Mouse (Mus musculus) WW6 (cell line): Measurements from ENCODE around the gene Gm13289.
"Not testable (repeated sequence)": the region's sequence is repeated elsewhere in the genome, so short reads cannot be mapped to it uniquely, and the experiment has no call there.

ENCODE experiments used
- DNase-seq: peaks from one replicate; pipeline ENCODE4 v3.0.0-alpha.2; 2013; ENCODE audit warnings: low read depth, low spot score

Gene Gm13289

GRCm38 (mm10) chr4:88776622-88777021 is at the start of gene Gm13289:
Gene Gm13289 (plus strand): TSS chr4:88776922.
- DNase-seq: not testable (repeated sequence)

GRCm38 (mm10) chr4:88727324-88727723 is 49.4 kb upstream of the Gm13289 start:
- DNase-seq: no peak

DNA sequence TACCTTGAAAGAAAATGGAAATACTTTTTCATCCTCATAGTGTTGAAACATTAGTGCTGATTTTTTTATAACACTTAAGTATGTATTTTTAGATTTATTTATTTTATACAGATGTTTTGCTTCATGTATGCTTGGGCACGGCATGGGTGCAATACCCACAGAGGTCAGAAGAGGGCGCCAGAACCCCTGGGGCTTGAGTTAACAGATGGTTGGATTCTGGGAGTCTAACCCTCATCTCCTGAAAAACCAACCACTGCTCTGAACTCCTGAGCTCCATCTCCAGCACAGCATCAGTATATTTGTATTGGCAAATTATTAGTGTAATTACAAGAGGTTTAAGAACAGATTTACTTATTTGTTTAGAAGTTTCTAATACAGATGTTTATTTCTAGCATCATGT is 38.2 kb upstream of the Gm13289 start:
- no peak for DNase-seq

DNA sequence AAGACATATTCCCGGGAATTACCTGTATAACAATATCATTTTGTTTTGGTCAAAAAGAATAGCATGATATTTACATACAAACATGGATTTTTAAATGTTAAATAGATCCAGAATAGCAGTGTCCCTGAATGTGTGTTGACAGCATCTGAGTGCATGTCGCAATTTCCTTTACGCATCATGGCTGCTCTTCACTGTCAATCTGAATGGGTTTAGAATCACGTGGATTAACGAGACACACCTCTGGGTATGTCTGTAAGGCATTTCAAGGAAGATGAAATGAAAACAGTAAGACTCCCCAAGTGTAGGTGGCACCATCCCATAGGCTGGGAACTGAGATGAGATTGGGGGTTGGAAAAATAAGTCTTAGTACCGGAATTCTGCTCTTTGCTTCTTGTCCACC is 37.7 kb upstream of the Gm13289 start:
- DNase-seq: no peak

GRCm38 (mm10) chr4:88741426-88741825 is 35.3 kb upstream of the Gm13289 start:
- no peak for DNase-seq

DNA sequence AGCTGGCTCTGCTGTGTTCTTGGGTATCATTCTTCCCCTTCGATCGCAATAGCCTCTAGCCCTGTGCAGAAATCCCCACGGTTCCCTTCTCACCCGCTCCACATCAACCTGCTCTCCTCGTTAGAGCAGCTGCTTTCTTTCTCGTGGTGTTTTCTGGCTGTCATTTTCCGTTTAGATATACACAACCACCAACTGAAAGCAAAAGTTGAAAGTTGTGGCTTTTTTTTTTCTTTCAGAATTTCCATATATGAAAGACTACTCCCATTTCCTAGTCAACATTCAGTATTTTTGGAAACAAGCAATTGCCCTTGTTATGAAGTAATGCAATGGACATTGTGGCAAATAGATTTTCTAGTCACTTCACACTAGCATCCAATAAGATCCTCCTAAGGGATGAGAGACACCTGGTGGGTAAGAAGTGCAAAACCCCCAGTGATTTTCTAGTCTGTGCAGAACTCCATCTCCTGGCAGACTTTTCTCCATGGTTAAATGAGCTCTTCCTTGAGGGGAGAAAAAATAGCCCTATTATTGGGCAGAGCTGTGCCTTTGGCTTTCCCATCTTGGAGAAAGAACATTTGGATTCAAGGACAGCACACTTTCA is 33.9 kb upstream of the Gm13289 start:
- DNase-seq: no peak

GRCm38 (mm10) chr4:88744207-88744606 is 32.5 kb upstream of the Gm13289 start:
- no peak for DNase-seq

DNA sequence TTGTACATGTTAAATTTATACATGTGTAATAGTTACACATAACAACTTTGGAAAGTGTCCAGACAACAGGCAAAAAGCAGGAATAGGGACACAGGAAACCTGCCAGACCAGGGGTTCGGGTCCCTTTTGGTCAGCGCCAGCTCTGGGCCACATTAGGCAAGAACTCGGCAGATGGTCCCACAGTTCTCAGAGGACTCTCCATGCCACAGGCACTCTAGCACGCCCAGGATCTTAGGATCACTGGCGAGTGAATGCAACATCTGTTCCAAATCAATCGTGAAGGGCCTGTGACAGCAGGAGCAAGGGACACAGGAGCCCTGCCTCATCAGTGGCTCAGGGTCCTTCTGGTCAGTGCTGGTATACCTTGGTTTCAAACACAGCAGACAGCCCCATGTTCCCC is 26.8 kb upstream of the Gm13289 start:
- no peak for DNase-seq

DNA sequence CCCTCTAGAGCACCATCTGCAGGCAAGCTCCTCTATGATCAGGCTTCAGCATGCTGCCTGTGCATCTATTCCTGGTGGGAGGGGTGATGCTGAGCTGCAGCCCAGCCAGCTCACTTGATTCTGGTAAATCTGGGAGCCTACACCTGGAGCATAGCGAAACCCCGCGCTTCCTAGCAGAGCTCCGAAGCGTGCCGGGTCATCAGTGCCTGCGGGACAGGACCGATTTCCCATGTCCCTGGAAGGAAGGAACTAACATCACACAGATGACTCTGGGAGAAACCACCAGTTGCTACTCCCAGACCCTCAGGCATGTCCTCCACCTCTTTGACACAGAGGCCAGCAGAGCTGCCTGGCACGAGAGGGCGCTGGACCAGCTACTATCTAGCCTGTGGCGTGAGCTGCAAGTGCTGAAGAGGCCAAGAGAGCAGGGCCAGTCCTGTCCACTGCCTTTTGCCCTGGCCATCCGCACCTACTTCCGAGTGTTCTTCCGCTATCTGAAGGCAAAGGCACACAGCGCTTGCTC is 21.8 kb upstream of the Gm13289 start, which contains the start of gene Gm13271:
Gene Gm13271, plus strand, starts transcription at position 51 of the 523 bp plus-strand sequence.
- not testable (repeated sequence) for DNase-seq

DNA sequence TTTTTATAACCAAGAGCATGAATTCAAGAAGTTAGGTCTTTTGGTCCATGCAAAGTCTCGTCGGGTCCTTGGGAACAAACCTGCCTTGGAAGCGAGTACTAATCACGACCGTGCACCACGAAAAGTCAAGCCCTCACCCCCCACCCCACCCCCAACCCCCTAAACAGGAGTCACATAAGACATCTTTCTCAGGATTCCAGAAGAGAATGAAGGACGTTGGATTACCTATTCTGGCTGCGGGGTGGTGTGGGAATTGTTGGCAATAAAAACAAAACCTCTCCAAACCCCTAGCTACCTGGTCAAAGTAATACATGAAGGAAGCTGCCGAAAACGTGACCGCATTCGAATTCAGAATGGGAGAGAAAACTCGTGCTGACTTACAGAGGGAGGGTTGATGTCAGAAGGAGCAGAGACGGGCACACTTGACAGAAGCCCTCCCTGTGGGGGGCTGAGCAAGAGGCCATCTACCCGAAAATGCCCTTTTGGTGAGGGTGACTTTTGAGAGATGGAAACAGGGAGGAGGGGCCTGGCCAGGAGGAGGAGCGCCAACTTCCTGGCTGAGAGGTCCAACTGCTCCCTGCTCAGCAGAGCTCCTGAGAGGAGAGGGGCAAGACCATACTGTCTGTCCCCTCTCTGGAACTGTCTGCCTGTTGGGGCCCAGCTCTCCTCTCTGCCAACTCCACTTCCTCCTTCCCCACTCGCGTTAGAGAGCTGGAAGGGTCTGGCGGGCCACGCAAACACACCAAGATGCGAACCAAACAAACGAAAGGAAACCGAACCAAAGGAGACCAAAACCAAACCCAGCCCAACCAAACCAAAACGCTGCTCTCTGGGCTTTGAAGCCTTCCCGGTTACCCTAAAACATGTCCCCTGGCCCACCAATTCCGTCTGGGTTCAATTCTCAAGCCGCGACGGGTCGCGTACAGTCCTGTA is 19.9 kb upstream of the Gm13289 start:
- not testable (repeated sequence) for DNase-seq

- DNase-seq: peak; percentile 60
These were observed 19.1 kb upstream of the Gm13289 start for GRCm38 (mm10) chr4:88757628-88758031.

- DNase-seq: not testable (repeated sequence)
These were observed 18.0 kb upstream of the Gm13289 start for GRCm38 (mm10) chr4:88758751-88759150.

GRCm38 (mm10) chr4:88759610-88760268 is 17.0 kb upstream of the Gm13289 start, which contains the start of gene Gm13283:
Gene Gm13283 (plus strand): TSS chr4:88760119.
- not testable (repeated sequence) for DNase-seq

- DNase-seq: not testable (repeated sequence)
These were observed 16.3 kb upstream of the Gm13289 start for GRCm38 (mm10) chr4:88760431-88760830.

- DNase-seq: not testable (repeated sequence)
These were observed 14.9 kb upstream of the Gm13289 start for GRCm38 (mm10) chr4:88761776-88762175.

GRCm38 (mm10) chr4:88762341-88762740 is 14.4 kb upstream of the Gm13289 start:
- not testable (repeated sequence) for DNase-seq

DNA sequence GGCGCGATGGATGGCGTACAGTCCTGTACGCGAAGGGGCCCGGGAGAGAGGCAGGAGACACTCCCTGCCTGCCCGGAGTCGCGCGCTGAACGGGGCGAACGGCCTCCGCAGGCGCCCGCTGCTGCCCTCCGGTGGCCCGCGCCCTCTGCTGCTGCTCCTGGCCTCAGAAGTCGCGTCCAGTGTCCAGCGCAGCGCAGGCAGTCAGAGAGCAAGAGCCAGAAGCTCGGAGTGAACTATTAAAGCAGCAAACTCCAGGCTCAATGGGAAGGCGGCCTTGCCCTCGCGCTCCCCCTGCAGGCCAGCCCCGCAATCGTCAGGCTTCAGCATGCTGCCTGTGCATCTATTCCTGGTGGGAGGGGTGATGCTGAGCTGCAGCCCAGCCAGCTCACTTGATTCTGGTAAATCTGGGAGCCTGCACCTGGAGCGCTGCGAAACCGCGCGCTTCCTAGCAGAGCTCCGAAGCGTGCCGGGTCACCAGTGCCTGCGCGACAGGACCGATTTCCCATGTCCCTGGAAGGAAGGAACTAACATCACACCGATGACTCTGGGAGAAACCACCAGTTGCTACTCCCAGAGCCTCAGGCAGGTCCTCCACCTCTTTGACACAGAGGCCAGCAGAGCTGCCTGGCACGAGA is 13.2 kb upstream of the Gm13289 start:
- not testable (repeated sequence) for DNase-seq

DNA sequence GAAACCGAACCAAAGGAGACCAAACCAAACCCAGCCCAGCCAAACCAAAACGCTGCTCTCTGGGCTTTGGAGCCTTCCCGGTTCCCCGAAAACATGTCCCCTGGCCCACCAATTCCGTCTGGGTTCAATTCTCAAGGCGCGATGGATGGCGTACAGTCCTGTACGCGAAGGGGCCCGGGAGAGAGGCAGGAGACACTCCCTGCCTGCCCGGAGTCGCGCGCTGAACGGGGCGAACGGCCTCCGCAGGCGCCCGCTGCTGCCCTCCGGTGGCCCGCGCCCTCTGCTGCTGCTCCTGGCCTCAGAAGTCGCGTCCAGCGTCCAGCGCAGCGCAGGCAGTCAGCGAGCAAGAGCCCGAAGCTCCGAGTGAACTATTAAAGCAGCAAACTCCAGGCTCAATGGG is 3.2 kb upstream of the Gm13289 start, which contains the start of gene Gm13290:
Gene Gm13290, plus strand, starts transcription at position 301 of the 400 bp plus-strand sequence.
- not testable (repeated sequence) for DNase-seq

DNA sequence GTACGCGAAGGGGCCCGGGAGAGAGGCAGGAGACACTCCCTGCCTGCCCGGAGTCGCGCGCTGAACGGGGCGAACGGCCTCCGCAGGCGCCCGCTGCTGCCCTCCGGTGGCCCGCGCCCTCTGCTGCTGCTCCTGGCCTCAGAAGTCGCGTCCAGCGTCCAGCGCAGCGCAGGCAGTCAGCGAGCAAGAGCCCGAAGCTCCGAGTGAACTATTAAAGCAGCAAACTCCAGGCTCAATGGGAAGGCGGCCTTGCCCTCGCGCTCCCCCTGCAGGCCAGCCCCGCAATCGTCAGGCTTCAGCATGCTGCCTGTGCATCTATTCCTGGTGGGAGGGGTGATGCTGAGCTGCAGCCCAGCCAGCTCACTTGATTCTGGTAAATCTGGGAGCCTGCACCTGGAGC is 2.8 kb downstream of the Gm13289 start, which contains the start of gene Gm13272:
Gene Gm13272, plus strand, starts transcription at position 301 of the 400 bp plus-strand sequence.
- not testable (repeated sequence) for DNase-seq

GRCm38 (mm10) chr4:88780320-88780719 is 3.6 kb downstream of the Gm13289 start:
- DNase-seq: not testable (repeated sequence)

DNA sequence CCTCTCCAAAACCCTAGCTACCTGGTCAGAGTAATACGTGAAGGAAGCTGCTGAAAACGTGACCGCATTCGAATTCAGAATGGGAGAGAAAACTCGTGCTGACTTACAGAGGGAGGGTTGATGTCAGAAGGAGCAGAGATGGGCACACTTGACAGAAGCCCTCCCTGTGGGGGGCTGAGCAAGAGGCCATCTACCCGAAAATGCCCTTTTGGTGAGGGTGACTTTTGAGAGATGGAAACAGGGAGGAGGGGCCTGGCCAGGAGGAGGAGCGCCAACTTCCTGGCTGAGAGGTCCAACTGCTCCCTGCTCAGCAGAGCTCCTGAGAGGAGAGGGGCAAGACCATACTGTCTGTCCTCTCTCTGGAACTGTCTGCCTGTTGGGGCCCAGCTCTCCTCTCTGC is 5.1 kb downstream of the Gm13289 start, which contains the start of gene Ifnz:
Gene Ifnz, plus strand, starts transcription at position 301 of the 400 bp plus-strand sequence.
- not testable (repeated sequence) for DNase-seq
